Mouse (Mus musculus) MN1 (cell line): ENCODE measurements around the gene Eno3.

Experiments
- DNase-seq: peaks from one replicate; pipeline ENCODE4 v3.0.0-alpha.2; 2016; ENCODE audit warnings: low spot score

The Eno3 gene

DNA sequence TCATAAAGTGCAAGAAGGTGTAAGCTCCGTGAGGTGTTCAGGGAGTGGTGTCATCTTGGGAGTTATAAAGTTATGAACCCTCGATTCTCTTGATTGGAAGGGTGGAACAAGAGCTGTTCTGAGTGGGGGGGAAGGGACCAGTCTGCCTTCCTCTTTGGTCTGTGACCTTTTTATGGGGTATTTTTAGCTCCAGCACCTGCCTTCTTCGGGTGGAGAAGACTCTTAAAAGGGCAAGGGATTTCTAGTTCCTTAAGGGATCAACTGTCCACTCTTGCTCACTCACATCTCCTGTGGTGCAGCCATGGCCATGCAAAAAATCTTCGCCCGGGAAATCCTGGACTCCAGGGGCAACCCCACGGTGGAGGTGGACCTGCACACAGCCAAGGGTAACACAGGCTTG, 571 bp downstream of the Eno3 start:
- DNase-seq = no peak

- no peak for DNase-seq
These were observed 989 bp downstream of the Eno3 start for GRCm38 (mm10) chr11:70657991-70658390.

DNA sequence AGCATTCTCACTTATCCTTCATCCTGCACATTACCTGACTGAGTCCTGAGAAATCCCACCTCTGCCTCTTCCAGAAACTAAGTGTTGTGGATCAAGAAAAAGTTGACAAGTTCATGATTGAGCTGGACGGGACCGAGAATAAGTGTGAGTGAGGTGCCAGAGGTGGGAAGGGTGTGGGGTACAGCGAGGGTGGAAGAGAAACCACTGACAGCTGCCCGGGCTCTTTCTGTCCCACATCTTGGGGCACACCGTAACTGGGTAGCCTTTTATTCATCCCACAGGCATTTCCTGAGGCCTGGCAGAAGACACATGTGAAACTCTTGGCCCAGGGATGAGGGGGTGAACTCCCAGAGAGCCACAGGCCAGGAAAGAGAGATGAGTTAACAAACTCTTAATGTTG, 1.5 kb downstream of the Eno3 start:
- no peak for DNase-seq

DNA sequence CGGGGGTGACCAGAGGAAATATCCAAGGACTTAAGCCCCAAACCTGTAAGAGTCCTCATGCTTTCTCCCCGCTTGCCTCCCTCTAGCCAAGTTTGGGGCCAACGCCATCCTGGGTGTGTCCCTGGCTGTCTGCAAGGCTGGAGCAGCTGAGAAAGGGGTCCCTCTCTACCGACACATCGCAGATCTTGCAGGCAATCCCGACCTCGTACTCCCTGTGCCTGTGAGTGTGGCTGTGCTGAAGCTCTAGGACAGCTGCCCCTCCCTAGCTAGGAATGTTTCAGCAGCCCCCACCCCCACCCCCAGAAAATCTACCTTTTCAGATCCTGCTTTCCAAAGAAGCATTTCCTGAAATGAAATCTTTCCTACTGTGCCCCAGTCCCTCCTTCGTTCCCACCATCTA, 1.9 kb downstream of the Eno3 start:
- DNase-seq = no peak

DNA sequence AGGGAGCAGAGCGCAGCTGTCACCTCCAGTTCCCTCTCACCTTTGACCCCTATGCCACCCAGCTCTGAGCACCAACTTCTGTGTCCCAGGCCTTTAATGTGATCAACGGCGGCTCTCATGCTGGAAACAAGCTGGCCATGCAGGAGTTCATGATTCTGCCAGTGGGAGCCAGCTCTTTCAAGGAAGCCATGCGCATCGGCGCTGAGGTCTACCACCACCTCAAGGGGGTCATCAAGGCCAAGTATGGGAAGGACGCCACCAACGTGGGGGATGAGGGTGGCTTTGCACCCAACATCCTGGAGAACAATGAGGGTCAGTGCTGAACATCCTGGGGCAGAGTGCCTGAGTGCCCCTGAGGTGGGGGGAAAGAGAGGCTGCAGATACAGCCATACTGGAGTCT, 3.6 kb downstream of the Eno3 start:
- DNase-seq = no peak

GRCm38 (mm10) chr11:70663101-70663500, 6.1 kb downstream of the Eno3 start:
- no peak for DNase-seq

DNA sequence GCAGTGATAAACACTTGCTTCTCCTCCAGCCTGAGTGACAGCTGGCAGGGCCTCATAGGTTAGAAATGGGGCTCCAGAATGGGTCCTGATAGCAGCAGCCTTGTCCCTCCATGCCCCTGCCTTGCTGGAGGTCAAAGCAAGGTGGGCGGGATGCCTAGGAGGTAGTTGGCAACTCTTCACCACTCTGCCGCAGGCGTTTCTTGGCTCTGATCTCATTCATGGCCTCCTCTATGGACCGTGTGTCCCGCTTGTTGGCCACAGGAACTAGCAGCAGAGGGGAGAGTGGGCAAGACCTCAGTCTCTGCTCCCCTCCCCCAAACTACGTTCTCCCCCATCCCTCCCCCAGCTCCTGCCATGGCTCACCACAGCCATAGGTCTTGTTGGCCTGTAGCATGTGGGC, 7.0 kb downstream of the Eno3 start:
- DNase-seq = no peak

- no peak for DNase-seq
These were observed 7.7 kb downstream of the Eno3 start for GRCm38 (mm10) chr11:70664741-70665140.

- no peak for DNase-seq
These were observed 9.7 kb downstream of the Eno3 start for GRCm38 (mm10) chr11:70666687-70667086.

DNA sequence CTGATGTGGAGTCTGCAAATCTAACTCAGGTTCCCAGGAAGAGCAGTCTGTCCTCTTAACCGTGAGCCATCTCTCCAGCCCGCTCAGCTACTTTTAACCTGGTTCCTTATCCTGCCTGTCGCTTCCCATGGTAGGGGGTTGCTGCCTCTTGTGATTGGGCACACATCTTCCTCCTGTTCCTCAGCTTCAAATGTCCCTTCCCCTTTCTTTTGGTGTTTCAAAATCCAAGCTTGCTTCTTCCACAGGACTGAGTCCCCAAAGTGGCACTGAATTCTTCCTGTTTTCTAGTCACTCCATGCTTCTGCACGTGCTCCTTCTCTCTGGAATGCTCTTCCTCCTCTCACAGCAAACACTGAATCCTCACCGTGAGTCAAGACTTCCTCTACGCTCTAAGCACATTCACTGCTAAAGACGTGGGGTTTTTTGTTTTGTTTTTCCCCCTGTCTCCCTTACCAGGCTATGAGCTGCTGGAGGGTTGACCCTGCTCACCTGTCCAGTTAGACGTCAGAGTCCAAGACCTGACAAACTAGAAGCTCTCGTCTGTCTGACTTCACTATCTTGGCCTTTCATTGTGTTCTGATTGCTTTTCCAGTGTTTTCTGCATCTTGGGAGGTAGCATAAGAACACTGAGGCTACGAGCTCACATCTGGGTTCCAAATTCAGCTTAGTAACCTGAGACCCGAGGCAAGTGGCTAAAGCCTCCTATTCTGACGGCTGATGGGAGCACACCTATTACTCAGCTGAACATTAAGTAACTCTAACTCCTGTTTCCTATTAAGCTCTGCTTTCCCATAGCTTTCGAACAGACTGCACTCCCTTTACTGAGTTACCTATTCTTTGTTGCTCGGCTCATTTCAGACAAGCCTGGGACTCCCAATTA, 10.5 kb downstream of the Eno3 start:
- no peak for DNase-seq

GRCm38 (mm10) chr11:70668335-70668770, 11.4 kb downstream of the Eno3 start:
- DNase-seq = no peak

- peak; percentile 98 for DNase-seq
These were observed 11.9 kb downstream of the Eno3 start, which contains the start of gene Spag7 for GRCm38 (mm10) chr11:70668771-70669505. TSS of gene Spag7 (minus strand) at chr11:70669416.

DNA sequence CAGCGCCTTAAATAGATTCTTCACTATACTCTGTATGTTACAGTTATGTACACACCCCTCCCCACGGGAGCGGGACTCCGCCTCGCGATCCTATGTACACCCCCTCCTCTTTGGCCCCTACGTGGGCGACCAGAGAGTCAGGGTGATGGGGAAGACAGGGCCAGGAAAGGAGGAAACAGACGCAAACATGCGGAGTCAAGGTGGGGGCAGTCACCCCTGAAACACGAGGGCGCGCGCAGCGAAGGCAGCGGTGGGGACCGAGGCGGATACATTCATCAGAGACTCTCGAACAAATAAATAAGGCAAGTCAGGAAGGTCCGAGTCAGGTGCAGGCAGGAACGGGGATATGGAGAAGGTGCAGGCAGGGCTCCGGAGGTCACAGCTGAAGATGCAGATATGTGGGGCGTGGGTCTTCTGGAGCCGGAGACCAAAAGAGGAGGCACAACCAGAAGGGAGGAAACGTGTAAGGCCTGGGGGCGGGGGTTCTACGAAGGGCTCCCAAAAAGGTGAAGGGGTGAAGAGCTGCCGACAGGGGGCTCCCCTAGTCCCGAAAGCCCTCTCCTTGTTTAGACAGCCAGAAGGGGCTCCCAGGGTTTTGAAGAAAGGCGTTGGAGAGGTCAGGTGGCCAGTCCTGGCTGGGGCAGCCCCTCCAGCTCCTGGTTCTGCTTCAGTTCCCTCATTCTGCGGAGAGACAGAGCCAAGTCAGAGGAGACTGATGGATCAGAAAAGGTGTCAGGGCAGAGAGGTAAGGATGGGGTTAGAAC, 12.8 kb downstream of the Eno3 start:
- peak; percentile 81 for DNase-seq

GRCm38 (mm10) chr11:70670483-70670882, 13.5 kb downstream of the Eno3 start:
- no peak for DNase-seq

DNA sequence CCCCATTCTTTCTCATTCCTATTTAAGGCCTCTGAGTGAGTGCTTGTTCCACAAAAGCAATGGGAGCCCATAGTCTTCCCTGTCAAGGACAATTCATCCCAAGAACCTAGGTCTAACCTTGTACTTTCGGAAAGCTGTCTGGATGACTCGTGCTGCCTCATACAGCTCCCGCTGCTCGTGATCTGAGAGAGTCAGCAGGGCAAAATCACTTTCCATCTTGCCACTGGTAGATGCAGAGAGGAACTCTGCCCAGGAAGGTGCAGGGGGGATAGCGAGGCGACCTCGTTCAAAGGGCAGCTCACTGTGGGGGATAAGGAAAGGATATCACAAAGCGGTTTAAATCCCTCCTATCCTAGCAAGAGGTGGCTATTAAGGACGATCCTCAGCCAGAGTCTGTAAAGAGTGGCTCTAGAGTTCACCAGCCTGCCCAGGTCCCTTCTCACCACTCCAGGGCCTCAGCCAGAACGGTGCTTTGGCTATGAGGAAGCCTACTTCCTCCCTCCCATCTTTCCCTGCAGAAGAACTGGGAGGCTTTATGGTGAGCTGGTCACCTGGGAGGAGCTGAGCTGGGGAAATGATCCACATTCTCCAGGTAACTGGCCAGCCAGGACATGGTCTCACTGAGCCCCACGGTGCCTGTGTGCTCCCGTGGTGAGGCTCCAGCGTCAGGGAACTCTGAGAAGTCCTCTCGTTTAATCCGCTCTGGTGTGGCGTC, 14.5 kb downstream of the Eno3 start:
- DNase-seq = no peak

- DNase-seq = no peak
These were observed 17.0 kb downstream of the Eno3 start for GRCm38 (mm10) chr11:70674014-70674413.

DNA sequence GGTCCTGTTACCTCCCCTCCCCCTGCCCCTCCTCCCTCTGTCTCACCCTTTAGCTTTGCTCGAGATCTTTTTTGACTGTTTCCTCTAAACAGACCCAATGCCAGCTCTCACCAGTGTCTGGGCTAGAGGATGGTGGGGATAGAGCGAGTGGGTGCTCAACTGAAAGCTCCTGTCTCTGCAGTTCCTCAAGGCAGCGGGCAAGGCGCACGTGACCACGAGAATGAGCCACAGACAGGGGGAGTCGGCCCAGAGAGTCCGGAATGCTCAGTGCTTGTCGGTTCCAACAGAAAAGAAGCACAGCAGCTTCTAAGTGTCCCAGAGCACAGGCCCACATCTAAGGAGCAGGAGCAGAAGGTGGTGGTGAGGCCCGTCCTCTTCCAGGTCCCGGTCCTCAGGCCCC, 17.5 kb downstream of the Eno3 start:
- DNase-seq = no peak

- no peak for DNase-seq
These were observed 21.1 kb downstream of the Eno3 start for GRCm38 (mm10) chr11:70678092-70678491.

DNA sequence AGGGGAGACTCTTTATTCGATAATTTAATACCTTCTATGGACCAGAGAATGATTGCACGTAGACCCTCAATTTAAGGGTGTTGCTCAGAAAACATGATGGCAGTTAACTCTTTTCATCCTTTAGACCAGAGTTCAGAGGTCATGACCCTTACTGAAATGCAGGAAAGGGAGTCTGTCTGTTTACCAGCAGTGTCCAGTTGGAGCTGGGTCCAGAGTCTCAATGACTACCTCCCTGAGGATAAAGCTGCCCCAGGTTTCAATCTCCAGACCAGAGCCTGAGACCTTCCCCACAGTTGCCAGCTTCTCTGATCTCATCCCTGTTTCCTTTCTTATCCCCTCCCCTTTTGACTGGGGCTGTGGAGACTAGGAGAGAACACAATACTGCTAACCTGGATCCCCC, 21.6 kb downstream of the Eno3 start:
- DNase-seq = no peak

DNA sequence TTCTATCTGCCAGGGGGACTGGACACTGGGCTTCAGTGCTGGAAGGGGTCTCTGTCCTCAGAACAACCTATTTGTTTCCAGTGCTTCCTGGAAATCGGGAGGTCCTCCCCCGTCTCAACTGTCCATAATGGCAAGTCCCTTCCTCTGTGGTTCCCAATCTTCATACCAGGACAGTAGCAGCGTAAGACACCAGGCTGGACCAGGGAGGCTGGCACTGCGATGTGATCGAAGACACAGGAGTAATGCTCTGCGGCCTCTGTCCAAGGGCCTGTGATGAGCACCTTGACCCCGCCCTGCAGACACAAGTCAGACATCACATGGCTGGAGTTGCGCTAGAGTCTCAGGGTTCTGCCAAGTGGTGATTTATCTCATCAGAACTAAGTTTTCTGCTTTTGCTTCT, 22.4 kb downstream of the Eno3 start:
- DNase-seq = no peak

DNA sequence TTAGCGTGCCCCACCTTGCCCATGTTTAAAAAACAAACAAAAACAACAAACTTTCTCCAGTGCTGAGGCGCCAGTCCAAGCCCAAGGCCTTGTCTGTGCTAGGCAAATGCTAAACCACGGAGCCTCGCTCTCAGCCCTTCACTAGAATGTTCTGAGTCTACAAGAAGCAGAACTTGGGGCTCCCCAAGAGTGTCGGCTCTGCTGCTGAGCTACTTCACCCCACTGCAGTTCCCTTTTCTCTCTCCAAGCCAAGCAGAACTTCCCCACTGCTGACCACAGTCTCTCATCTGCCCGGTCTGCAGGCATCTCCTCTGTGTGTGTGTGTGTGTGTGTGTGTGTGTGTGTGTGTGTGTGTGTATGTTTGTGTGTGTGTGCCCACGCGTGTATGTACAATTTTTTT, 22.9 kb downstream of the Eno3 start:
- no peak for DNase-seq

DNA sequence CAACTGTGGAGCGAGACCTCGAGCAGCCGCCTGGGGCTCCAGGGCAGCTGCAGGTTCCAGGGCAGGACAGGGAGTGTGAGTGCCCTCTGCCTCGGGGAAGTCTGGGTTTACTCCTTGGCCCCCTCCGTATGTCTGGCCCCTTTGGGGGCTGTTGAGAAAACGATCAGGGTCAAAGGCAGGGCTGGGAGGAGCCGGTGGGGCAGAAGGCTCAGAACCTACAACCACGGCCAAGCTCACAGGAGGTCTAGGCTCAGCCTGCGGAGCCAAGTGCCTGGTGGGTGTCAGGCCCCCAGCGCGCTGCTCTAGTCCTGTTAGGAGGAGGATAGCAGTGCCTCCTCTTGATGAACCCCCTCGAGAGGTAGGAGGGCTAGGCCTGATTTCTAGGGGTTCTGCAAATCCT, 24.2 kb downstream of the Eno3 start:
- DNase-seq = no peak
